Mouse (Mus musculus) CD4-positive naive resting alpha-beta T cell, adult 57 days (primary cell): ENCODE results near the gene Crispld2. TPM values are rescaled to one million over a fixed set of nuclear protein-coding genes. Genes with fewer than 3 reads are reported as not detected.

Experiments used
- total RNA-seq: library from RNA; stranded (reverse); gene quantifications from one replicate; pipeline ENCODE4 v1.2.4, GENCODE M21; 2023

Gene Crispld2
- not detected for total RNA-seq

DNA sequence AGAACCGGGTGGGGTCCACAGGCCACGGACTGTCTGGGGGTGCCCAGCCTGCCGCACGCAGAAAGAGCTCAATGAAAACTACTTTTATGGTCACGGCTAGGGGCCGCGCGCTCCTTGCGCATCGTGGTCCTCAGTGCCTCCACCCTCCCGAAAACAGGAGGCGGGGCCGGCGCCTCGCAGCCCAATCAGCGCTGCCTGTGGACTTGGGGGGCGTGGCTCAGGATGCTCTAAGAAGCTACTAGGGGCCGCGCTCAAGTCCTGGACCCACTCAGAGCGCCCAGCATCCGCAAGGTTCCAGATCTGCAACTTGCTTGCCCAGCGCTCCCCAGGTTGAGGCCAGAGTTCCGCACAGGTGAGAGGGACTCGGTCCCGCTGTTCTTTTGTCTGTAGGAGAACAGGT lies at the start of gene Crispld2:
TSS of gene Crispld2 (plus strand) at position 190 of the 400 bp plus-strand sequence.

GRCm38 (mm10) chr8:120101068-120101972 lies 109.1 kb downstream of the Crispld2 start, which contains the start of gene Zdhhc7:
Gene Zdhhc7, minus strand, starts transcription at chr8:120101482.

Other genes with a start within 250 kb of the Crispld2 start
- gene Tldc1, start 214.0 kb upstream of the Crispld2 start, total RNA-seq = 6.5 TPM
- 525 TPM for gene Cotl1, start 151.9 kb upstream of the Crispld2 start, total RNA-seq
- gene Klhl36, start 130.2 kb upstream of the Crispld2 start, total RNA-seq = 10.7 TPM
- 127 TPM for gene Usp10, start 82.1 kb upstream of the Crispld2 start, total RNA-seq
- 19.5 TPM for gene Gm20388, start 81.6 kb upstream of the Crispld2 start, total RNA-seq
- gene Zdhhc7, start 109.0 kb downstream of the Crispld2 start, total RNA-seq = 37.1 TPM
- gene 6430548M08Rik, start 121.7 kb downstream of the Crispld2 start, total RNA-seq = 3.1 TPM
- gene Fam92b, start 185.0 kb downstream of the Crispld2 start, total RNA-seq = not detected
- gene Gse1, start 236.0 kb downstream of the Crispld2 start, total RNA-seq = 58.0 TPM